Mouse (Mus musculus): ENCODE results near the gene Tex10. TPM values are rescaled to one million over a fixed set of nuclear protein-coding genes. Genes with fewer than 3 reads are reported as not detected.
A peak's percentile ranks its signal among the peaks of the same experiment; 100 is the strongest.

Gene Tex10
- 10 to 100 TPM; 22.5 to 36.6 (median 30.4) TPM for total RNA-seq (2022)

DNA sequence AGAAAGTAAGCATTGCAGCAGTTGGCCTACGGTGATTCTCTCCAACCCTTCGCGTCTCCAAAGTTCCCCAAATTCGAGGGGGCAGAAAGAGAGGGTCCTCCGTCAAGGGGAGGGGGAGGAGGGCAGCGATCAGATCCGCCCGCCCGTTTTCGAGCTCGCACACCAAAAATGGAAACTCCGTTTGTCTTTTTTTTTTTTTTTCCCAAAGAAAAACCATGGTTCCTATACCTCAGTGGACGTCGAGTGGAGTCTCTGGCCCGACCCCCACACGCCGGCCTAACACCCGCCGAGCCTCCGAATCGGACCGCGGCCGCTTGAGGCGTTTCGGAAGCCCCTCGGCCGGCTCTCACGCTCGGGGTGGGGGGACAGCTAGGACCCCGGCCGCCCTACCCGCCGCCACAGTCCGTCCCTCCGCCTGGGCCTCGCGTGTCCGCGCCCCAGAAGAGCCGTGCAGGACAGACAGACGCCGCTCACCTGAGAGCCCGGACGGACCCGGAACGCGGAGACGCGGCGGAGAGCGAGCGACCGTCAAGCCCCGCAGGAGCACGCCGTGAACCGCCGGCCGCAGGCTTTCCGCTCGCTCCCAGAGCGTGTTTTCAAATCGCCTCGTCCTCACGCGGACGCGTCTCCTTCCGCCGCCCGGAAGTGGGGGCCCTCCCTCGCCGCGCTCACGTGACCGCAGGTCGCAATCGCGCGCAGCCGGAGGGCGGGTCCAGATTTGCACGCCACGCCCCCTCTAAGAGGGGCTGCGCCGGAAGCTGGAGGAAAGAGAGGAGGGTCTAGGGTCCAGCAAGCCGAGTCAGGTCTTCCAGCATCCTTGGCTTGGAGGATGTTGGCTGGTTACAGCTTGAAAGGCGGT, at the start of gene Tex10:
Gene Tex10 (minus strand): TSS at position 668 of the 859 bp plus-strand sequence.
- DNase-seq (ENCODE audit: low spot score in 2 of 2): peak; percentile 78 to 83

DNA sequence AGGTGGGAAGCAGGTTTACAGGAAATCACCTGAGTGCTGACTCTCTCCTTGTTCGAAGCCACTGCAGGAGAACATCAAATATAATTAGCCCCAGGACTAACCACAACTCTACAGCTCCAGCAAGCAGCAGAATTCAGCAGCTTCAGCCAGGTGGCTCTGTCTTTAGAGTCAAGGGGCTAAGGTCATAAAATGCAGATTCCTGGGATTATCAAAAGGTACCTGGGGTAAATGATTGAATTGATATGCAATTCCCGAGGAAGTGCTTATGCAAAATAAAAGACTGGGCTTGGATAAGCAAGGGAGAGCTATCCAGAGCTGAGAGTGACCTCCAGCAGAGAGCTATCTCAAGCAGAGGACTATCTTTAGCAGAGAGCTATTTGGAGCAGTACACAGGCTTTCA, 37.6 kb upstream of the Tex10 start:
- DNase-seq (ENCODE audit: low spot score in 2 of 2): no peak

DNA sequence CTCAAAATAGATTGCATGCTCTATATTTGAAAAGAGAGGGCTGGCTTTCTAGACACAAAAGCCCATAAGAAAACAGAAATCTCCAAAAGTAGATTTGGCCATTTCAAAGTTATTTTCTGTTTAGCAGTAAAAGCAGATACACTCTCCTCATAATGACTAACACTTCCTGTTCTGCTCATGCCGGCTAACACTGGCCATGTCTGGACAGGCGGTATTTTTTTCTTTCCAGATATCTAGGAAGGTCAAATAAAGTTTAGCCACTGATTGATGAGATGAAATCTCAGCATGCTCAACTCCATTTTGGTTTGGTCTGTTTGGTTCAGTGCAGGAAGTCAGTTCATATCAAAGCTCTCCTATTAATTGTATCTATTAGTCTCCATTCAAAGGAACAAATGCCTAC, 19.3 kb upstream of the Tex10 start:
- DNase-seq (ENCODE audit: low spot score in 2 of 2): no peak

DNA sequence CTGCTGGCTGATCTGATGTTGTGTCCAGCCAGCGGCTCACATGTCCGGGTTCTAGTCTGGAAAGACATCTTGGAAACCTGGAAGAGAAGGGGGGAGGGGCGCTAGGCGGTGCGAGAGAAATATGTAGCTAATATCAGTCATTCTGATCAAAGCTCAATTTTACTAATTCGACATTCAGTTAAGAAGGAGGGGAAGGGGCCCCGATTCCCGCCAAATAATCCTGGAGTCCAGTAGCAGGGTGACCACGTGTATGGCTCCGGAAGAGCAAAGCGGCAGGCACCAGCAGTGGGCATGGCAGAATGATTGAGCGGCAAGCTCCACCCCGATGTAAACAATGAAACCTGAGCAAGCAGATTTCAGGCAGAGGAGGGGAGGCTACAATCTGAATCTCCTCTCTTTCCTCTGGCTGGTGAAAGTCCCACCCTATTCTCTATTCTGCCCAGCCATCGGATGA, 18.1 kb upstream of the Tex10 start:
- no peak for DNase-seq (ENCODE audit: low spot score in 2 of 2)

DNA sequence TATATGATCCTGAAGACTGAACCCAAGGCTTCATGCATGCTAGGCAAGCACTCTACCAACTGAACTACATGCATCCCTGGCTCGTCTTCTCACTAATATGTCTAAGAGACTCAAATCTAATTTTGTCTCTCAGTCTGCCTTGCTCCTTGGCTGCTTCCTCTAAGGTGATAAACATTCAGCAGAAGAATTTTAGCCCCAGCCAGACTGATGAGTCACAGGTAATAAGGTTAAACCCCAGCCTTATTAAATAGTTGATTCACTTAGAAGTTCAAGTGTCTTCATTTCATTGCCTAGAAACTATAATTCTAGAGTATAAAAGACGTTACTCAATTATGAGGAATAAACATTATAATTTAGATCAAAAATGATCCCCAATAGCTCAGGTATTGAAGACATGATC, 15.7 kb upstream of the Tex10 start:
- DNase-seq (ENCODE audit: low spot score in 2 of 2): no peak

DNA sequence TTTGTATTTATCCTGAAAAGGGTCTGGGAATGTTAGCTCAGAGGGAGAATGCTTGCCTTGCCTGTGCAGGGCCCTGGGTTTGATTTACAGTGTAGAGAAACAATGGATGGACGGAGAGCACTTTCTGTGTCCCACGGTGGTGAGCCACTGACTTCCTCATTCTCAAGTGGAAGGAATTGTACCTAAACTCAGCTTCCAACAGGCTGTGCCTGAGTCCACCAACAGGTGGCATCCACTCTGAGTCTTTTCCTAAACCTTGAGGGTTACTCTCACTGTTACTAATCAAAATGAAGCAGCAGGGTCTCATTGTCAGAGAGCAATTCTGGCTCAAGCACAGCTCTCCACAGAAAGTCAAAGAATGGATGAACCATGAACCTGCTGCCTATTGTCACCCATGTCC, 8.0 kb upstream of the Tex10 start:
- DNase-seq (ENCODE audit: low spot score in 2 of 2): peak in 1 of 2 experiments; percentile 13

DNA sequence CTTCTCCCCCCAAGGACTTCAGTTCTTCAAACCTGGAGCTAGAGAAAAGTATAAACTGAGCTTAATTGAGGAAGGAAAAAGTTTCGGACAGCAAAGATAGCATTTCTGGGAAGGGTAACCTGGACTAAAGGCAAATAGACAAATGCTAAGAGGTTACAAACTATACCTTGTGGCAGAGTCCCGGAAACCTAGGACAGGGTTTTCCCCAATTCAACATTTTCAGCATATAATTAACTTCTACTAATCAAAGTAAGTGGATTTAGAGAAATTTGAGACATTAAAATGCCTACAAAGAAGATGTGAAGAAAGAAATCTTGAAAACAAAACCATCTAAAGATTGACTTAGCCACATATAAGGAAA, 372 bp upstream of the Tex10 start:
- DNase-seq (ENCODE audit: low spot score in 2 of 2): no peak

DNA sequence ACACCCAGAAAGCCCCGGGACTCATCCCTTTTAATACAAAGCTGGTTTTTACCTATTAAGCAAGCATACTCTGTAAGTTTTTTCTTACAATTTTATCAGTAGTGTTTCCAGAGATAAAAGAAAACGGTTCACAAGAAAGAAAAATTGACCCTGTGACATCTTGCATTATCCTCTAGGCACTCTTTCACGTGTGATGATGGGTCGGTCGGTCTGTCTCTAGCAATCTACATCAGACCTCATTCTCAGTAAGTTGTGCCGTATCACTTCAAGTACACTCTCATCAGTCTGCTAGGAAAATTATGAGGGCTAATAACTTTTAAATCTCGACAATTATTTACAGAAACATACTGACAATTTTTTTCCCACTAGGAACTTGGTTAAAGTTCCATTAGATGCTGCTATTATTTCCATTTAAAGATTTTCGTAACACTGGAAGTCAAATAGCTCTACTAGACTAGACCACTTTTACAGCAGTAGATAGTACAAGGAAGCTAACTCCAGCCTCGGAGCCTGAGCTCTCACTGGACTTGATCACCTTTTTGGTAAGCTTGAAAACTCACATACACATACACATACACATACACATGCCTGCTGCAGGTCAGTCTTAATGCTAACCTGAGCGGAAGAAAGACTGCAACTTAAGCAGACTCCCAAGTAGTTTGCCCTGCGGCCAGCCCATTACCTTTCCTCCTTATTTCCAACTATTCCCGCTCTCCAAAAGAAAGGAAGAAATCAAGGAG, 1.0 kb downstream of the Tex10 start:
- no peak for DNase-seq (ENCODE audit: low spot score in 2 of 2)

DNA sequence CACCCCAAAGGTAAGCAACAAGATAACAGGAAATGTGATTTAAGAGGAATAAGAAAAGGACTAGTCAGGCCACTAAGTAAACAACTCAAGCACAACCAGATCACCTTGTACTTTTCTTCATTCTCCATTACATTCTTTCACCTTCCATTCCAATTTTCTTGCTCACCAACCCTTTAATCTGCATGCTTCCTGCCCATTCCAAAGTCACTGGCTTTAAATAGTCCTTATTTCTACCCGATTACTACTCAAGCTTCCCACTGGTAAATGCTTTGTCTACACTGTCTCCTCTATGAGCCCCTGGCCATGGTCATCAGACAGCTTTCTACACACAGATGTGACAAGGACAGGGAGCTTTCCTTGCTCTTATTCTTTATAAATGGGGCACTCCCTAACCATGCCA, 2.3 kb downstream of the Tex10 start:
- DNase-seq (ENCODE audit: low spot score in 2 of 2): no peak

DNA sequence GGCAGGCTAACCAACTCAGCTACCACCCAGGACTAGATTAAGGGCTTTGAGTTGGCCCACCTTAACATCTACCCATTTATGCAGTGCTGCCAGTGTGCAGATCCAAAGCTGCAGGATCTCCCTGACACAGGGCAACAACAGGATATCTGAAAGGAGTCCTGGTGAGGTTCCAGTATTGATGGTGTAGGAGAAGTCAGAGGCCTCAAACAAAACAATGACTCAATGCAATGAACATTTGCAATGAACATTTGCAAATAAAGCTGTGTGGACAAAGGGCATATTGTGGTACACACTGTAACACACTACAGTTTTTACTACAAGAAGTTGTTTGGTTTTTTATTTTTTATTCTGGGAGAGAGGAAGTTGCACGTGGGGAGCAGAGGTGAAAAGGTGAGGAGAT, 12.2 kb downstream of the Tex10 start:
- DNase-seq (ENCODE audit: low spot score in 2 of 2): no peak

DNA sequence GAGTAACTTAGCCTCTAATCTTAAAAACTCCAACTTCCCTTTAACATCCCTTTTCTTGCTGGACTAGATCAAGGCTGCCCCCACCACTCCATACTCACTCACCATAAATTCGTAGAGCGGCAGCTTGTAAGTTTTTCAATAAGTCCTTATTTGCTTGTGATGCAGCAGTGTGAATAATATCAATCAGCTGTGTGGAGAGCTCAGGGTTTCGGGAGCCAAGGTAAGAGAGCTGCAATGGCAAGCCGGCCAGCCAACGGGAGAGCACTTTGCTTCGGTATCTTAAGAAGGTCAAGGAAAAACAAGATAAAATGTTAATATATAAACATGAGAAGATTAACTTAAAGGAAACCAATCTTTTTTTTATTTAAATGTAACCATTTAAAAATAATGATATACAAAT, 14.8 kb downstream of the Tex10 start:
- no peak for DNase-seq (ENCODE audit: low spot score in 2 of 2)

DNA sequence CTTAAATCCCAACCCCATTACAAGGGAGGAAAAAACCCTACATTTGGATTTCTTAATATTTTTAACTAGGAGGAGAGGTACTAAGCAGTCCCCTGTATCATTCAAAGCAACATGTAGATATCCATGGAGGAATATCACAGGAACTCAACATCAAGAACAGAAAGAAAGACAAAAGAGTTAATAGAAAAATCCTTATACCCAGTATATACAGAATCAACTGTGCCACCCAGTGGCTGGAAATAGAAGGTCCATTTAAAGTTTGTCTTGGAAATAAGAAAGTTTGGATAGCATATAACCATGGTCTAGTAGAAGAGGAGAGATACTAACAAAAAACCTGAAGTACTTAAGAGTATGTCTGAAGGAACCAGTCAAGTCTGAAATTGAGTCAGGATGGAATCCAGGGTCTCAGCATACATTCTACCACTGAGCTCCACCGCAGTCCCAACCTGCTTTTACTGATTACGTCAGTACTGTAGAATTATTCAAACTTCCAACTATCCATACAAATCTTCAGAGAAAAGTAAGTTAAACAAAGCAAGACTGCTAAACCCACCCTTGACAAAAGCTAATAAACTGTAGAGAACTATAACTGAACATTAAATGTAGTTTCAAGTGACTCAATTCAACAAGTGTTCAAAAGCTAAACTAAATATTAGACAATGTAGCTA, 19.0 kb downstream of the Tex10 start:
- DNase-seq (ENCODE audit: low spot score in 2 of 2): no peak

DNA sequence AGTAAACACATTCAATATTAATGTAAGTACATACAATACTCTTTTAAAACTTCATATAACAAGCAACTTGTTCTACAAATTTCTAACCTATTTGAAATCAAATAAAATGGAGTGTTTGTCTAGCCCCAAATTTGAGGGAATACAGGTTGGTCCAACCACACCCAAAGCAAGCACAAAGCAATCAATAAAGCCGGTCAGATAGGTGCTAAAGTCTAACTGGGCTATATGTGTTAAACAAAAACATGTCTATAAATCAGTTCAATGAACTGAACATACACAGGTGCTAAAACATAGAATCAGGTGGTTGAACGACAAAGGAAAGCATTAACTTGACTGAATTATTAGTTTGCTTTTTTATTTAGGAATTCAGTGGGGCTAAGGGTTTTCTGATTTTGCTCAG, 45.2 kb downstream of the Tex10 start:
- DNase-seq (ENCODE audit: low spot score in 2 of 2): no peak

DNA sequence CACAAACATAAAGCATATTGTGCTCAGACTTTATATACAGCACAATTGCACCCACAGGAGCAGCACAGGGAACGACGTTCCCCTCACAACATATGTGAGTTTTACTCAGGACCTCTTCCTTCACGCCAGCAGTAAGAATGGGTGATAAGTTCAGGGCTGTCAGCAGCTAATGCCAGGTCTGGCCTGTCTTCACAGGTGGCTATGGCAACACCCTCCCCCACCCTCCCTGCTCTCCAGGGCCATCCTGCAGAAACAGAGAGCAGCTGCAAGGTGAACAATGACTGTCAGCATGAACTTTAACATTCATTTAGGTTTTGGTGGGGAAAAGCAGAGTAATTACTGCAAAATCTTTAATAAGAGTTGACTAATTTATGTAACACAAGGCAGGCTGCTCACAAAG, 45.8 kb downstream of the Tex10 start:
- DNase-seq (ENCODE audit: low spot score in 2 of 2): no peak

DNA sequence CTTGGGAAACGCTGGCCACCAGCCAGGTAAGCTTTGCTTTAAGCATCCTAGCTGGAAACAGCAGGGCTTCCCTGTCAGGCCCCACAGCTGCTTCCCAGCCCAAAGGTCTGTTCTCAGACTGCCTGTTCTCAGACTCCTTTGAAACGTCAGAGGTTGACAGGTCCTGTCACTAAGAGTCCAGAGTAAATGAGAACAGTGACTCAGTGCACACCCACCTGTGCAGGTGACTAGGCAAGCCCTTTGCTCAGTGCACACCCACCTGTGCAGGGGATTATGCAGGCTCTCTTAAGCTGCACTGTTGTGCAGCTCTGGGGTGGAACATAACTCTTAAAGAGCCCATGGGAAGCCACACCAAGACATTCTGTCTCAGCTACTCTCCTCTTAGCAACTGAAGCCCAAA, 49.5 kb downstream of the Tex10 start:
- DNase-seq (ENCODE audit: low spot score in 2 of 2): no peak

DNA sequence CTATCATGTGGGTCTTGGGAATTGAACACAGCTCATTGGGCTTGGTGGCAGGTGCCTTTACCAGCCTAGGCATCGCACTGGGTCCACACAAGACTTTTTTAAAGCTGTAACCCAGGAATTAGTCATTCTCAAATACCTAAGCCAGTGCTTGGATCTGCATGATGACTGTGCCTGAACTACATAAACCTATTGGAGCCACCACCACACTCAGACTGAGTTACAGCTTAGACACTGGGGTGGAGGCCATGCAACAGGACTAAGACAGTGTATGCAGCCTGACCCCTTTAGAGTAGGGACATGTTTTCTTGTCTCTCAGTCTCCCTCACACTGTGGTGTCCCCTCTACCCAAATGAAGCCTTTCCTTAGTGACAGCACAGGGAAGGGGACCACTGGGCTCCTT, 50.6 kb downstream of the Tex10 start:
- DNase-seq (ENCODE audit: low spot score in 2 of 2): no peak

DNA sequence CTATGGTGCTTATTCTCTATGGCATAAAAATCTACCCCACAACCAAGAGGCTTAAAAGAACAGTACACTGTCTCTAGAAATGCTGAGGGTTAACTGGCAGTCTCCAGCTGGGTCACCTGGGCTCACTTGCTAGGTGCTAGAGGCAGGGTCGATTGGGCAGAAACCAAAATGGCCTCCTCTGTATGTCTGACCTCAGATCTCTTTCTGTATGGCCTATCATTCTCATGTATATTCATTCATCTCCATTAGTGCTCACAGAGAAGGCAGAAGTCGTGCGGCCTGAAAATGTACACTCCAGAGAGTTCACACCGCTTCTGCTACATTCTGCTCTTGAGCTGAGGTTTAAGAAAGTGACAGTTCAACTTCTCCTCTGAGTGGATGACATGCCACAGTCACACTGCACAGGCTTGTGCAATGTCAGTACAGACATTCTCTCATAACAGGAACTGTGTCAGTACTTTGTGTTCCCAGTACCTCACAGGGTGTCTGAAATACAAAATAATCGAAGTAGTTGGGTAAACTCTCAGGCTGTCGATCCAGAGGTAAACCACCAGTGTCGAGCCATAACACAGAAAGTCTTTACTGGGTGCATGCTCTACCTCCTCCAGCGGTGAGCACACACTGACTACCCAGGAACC, 54.3 kb downstream of the Tex10 start:
- no peak for DNase-seq (ENCODE audit: low spot score in 2 of 2)

DNA sequence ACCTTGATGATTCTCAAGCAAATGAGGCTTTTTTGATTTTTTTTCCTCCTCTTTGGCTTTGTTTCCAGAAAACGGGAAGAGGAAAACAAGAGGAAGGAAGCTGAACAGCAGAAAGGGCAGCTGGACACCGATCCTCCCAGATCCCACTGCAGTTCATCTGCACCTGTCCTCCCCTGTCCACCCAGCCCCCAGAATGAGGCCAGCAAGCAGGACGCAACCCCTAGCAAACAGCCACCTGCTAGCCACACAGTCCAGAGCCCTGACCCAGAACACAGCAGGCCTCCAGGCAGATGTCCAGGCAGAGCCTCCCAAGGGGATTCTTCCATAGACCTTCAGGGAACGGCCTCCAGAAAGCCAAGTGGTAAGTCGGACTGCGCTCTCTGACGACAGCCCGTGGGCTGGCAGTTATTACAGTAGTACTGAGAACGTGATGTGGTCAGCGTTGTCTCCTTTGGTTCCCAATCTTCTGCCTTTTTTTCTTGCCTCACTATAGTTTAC, 57.4 kb downstream of the Tex10 start:
- DNase-seq (ENCODE audit: low spot score in 2 of 2): no peak

DNA sequence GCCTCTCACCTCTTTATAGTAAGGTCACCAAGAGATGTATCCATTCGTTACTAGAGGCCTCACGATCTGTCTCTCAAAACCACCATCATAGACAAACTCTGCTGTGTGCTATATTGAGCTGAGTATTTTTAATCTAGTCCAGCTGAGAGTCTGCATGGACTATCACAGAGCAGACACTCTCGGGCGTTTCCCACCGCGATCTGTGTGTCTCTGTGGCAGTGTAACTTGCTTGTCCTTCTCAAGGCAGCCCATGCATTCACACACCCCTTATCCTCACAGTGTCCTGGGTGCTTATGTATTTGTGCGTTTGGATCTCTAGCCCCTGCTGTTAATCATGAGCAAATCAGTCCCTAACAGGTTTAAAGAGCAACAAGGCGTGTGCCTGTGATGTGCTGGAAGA, 59.8 kb downstream of the Tex10 start:
- DNase-seq (ENCODE audit: low spot score in 2 of 2): no peak

DNA sequence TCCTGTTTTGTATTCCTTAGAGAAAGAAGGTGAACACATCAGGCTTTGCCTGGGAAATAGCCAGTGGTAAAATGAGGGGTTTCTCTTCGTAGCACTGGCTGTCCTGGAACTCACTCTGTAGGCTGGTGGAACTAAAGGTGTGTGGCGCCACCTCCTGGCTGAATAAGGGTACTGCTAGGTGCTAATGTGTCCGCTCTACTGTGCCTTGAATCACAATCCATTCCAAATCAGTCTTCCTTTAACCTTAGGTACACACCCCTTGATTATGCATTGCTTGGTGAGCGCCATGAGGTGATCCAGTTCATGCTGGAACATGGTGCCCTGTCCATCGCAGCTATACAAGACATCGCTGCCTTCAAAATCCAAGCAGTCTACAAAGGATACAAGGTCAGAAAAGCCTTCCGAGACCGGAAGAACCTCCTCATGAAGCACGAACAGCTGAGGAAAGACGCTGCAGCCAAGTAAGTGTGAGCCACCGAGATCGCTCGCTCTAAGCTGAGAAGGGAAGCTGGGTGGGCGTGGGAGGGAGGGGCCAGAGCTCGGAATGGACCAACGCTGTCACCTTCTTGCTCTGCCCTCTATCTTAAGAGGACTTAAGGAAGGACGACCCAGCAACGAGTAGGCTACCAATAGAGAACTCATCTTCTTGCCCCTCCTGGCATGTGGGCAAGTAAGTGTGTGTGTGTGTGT, 65.8 kb downstream of the Tex10 start:
- DNase-seq (ENCODE audit: low spot score in 2 of 2): peak; percentile 29 to 72
